Mouse (Mus musculus) regulatory T cell (primary cell): ENCODE results near the gene Gm49416.

Experiments
- in situ Hi-C: fragments of 300-600 bp; cut with MboI, MseI; formaldehyde crosslinking; loops from one replicate; pipeline ENCODE4 v1.15.1; 2025; ENCODE audit warnings: high pct_unique_total_duplicates

Gene Gm49416

GRCm38 (mm10) chr19:8872266-8872840 is 16.4 kb upstream of the Gm49416 start:
- in situ Hi-C loops, result no loop called here

- in situ Hi-C loops, result loop anchor here (25.0 kb wide), 1 partner anchor 1112 kb away; the partner anchor contains the start of gene Fth1
Measured at GRCm38 (mm10) chr19:8875031-8875430, 13.7 kb upstream of the Gm49416 start.

DNA sequence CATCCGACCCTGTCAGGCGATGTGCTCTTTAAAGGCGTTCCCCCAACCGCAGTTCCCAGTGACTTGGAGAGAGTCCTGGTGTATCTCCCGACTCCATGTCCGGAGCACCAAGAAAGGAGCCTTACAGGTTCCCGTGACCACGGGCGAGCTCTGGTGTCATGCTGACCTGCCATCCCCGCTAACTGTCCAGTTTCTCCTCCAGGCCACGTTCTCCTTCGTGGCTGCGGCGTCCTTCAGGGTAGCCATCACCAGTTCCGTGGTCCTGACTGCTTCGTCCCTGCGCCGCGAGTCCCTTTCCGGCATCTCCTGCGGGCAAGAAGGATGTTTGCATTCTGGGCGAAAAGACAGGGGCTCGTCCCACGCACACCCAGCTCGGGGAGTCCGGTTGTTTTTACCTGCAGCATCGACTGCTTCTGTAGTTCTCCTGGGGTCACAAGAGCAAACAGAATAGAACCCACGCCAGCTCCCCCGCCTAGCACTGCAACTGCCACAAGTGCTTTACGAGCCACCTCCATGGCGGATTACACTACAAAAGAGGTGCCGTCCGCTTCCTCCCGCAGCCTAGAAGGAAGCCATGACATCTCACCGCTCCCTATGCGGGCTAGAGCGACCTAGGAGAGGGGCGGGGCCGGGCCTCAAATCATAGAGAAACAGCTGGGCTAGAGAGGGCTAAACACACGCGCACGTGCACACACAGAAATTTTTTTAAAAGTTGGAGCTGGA is 8.3 kb upstream of the Gm49416 start, which contains the start of gene Uqcc3:
TSS of gene Uqcc3 (minus strand) at position 613 of the 723 bp plus-strand sequence.
- in situ Hi-C loops, result loop anchor here (25.0 kb wide), 1 partner anchor 1107 kb away; the partner anchor contains the start of gene Fth1

- in situ Hi-C loops, result loop anchor here (25.0 kb wide), 1 partner anchor 1106 kb away; the partner anchor contains the start of gene Fth1
Measured at GRCm38 (mm10) chr19:8881034-8881392, 7.7 kb upstream of the Gm49416 start.

- in situ Hi-C loops, result loop anchor here (25.0 kb wide), 1 partner anchor 1104 kb away; the partner anchor contains the start of gene Fth1
Measured at GRCm38 (mm10) chr19:8883616-8884015, 5.1 kb upstream of the Gm49416 start, which contains the start of the genes Lbhd1 and Gm49403. TSS of gene Lbhd1 (plus strand) at chr19:8883732. TSS of gene Gm49403 (plus strand) at chr19:8883930.

- in situ Hi-C loops, result loop anchor here (25.0 kb wide), 1 partner anchor 1100 kb away; the partner anchor contains the start of gene Fth1
Measured at GRCm38 (mm10) chr19:8886916-8887584, 1.7 kb upstream of the Gm49416 start.

DNA sequence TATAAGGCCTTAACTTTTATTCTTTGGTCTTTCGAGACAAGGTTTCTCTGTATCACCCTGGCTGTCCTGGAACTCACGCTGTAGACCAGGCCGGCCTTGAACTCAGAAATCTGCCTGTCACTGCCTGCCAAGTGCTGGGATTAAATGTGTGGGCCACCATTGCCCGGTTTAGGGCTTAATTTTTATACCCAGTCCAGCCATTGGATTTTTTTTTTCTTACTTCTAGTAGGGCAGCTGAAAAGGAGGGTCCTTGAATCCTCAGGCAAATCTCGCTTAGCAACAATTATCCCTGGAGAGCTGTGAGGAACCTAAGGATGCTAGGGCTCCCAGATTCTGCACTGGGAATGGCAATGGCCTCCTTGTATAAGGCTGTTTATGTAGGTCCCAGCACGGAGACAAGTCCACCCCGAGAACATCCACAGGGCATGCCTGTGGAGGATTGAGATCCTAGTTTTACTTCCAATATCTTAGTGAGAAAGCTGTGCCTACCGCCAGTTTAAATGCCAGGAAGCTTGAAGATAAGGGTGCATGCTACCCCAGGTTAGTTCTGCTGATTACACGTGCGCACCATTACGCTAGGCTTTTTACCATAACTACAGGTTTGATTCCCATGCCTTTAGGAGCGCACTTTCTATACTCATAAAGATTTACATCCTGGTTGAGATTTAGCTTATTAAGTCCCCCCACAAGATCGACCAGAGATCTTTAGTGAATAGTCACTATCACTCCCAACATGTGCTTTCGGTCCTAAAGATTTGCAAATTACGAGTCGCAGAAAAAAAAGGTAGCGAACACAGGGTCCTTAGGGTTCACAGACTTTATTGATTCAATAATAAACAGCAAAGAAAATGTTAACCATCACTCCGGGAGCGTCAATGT is 902 bp upstream of the Gm49416 start:
- in situ Hi-C loops, result loop anchor here (25.0 kb wide), 1 partner anchor 1099 kb away; the partner anchor contains the start of gene Fth1

DNA sequence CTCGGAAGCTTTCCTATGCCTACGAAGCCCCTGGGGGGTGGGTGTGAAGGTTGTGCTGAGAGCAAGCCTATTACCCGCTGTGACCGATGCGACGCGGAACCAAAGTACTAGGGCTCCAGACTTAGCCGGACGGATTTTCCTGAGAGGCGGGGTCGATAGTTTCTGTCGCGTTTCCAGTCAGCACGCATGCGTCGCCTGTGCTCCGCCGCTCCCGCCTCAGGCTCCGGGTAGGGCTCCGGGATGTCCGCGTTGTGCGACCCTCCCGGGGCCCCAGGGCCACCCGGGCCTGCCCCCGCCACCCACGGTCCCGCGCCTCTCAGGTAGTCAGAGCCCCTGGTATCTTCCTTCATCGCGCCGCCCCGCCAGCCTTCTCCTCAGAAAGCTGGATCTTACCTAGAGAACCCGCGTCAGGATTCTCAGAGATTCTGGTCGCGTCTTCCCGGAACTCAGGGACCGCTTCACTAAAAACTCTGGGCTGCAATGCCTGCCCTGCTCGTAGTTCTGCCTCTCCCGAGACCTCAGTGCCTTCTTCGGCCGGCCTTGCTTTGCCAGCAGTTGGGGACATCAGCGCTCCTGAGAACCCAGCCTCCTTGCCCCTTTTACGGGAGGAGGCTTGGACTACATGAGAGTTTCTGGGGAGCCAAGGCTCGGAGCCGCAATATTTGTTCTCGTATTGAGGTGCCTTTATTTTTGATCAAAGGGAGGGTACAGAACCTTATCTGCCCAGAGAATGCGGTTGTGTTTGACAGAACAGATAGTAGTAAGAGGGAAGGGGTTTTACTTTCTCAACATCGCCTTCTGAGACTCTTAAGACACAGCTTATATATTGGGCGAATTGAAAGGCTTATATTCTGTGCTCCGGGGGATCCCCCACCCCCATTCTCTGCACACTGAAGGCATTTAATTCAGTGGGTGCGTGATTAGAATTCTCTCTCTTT is 4.4 kb downstream of the Gm49416 start, which contains the start of gene Ints5:
TSS of gene Ints5 (plus strand) at position 177 of the 938 bp plus-strand sequence.
- in situ Hi-C loops, result loop anchor here (25.0 kb wide), 1 partner anchor 1094 kb away; the partner anchor contains the start of gene Fth1

GRCm38 (mm10) chr19:8895397-8895960 is 6.8 kb downstream of the Gm49416 start:
- in situ Hi-C loops, result loop anchor here (5.0 to 25.0 kb wide), 2 partner anchors 58 to 1092 kb away; partner anchors contain the start of genes Bscl2, Fth1 and Gng3

- in situ Hi-C loops, result loop anchor here (5.0 to 25.0 kb wide), 2 partner anchors 59 to 1091 kb away; partner anchors contain the start of genes Bscl2, Fth1 and Gng3
Measured at GRCm38 (mm10) chr19:8896231-8896630, 7.5 kb downstream of the Gm49416 start.

GRCm38 (mm10) chr19:8897211-8897864 is 8.6 kb downstream of the Gm49416 start:
- in situ Hi-C loops, result loop anchor here (5.0 to 25.0 kb wide), 2 partner anchors 60 to 1090 kb away; partner anchors contain the start of genes Bscl2, Fth1 and Gng3

DNA sequence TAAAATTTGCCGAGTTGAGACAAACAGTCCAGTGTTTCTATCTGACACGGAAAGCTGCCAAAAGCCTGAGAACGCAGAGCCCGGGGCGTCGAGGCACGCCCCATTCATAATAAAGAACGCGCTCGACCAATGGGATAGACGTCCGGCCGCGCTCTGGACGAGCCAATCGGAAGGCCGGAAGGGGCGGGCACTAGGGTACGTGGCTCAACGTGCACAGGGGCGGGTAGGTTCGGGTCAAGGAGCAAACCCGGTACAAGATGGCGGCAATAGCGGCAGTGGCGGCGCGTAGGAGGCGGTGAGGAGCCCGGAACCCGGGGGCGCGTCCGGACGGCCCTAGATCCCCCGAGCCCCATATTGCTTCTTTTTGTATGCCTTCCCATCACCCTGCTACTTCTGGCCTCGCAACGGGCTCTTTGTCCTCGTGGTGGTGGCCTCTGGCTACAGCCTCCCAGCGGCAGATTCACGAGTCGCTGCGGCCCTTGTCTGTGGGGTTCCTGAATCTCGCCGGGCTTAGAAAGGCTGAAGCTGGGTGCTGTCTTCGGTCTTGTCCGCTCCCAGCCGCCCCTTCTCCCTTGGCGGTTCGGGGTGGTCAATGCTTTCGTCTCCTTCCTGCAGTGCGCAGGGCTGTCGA is 9.3 kb downstream of the Gm49416 start, which contains the start of gene Ganab:
TSS of gene Ganab (plus strand) at position 207 of the 631 bp plus-strand sequence.
- in situ Hi-C loops, result loop anchor here (5.0 to 25.0 kb wide), 2 partner anchors 61 to 1089 kb away; partner anchors contain the start of genes Bscl2, Fth1 and Gng3

DNA sequence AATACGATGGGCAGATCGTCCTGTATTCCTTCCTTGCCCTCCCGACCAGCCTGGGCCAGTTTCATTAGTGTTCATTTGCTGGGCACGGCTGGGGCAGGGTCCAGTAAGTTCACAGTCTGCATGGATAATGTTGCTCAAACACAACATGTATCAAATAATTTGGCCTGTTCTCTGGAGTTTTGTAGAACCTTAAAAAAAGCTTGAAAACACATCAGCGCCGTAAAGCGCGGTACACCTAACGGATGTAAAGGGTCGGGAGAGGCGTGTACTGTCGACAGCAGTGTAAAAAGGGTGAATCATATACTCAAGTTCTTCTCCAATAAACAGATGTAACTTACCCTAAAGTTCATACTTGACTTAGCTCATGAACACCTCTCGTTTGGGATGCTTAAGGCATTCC is 9.8 kb downstream of the Gm49416 start:
- in situ Hi-C loops, result loop anchor here (5.0 to 25.0 kb wide), 2 partner anchors 61 to 1089 kb away; partner anchors contain the start of genes Bscl2, Fth1 and Gng3

DNA sequence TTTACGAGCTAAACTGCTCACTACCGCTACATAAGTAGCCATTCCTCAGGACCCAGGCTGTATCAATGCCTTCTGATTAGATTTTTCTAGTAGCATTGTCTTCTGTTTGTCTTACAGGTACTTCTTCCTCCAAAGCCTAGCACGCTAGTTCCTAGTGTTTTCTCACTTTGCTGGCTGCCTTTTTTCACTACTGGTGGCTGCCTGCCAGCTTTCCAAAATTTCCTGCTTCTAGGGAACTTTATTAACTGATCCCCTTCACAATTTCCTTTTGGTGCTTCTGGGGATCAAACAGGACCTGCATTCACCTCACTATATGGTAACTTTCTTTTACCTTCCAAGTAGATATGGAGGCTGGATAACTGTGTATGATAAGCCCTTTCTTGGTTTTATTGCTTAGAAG is 10.4 kb downstream of the Gm49416 start:
- in situ Hi-C loops, result loop anchor here (5.0 to 25.0 kb wide), 2 partner anchors 62 to 1088 kb away; partner anchors contain the start of genes Bscl2, Fth1 and Gng3

DNA sequence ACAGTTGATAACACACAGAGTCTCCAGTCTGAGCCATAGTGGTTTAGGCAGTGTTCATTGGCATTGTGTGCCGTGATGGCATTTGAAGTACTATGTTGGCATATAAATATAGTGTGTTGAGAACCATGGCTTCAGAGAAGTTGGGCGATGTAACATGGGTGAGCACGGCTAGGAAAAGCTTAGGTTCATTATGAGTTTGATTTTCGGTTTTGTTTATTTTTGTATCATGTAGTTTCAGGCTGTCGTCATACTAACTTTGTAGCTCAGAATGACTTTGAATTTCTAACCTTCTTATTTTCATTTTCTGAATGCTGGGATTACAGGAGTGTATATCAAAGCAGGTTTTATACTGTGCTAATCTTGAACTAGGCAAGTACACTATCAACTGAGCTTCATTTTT is 14.7 kb downstream of the Gm49416 start:
- in situ Hi-C loops, result loop anchor here (5.0 to 10.0 kb wide), 3 partner anchors 34 to 1879 kb away; partner anchors contain the start of gene Eef1g

GRCm38 (mm10) chr19:8908531-8908930 is 19.8 kb downstream of the Gm49416 start:
- in situ Hi-C loops, result loop anchor here (10.0 kb wide), 2 partner anchors 56 to 1884 kb away; partner anchors contain the start of gene Eef1g

DNA sequence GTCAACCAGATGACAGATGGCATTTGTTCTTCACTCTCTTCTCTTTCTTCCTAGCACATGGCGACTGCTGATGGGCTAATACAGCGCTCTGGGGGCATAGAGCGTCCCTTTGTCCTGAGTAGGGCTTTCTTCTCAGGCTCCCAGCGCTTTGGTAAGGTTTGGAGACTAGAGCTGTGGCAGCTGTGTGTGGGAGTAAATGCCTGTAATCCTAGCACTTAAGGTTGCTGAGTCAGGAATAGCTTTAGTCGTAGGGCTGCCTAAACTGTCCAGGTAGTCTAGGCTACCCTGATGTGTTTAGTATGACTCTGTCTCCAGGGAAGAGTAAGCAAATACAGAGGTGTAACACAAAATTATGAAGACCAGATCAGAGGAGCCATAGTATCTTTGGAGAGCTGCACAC is 23.1 kb downstream of the Gm49416 start:
- in situ Hi-C loops, result no loop called here
